Mouse (Mus musculus) 416B (cell line): ENCODE results near the gene Cntnap4.
"Not testable (repeated sequence)": the region's sequence is repeated elsewhere in the genome, so short reads cannot be mapped to it uniquely, and the experiment has no call there.

Experiments used
- DNase-seq: peaks from one replicate; pipeline ENCODE4 v3.0.0; 2011; ENCODE audit warnings: low read depth

The Cntnap4 gene

GRCm38 (mm10) chr8:112730583-112731432 lies 161.0 kb downstream of the Cntnap4 start:
- DNase-seq: no peak

GRCm38 (mm10) chr8:112735575-112735974 lies 165.7 kb downstream of the Cntnap4 start:
- DNase-seq: peak; percentile 15

GRCm38 (mm10) chr8:112743331-112743730 lies 173.5 kb downstream of the Cntnap4 start:
- no peak for DNase-seq

GRCm38 (mm10) chr8:112747296-112747695 lies 177.5 kb downstream of the Cntnap4 start:
- DNase-seq: no peak

GRCm38 (mm10) chr8:112755171-112755570 lies 185.3 kb downstream of the Cntnap4 start:
- no peak for DNase-seq

GRCm38 (mm10) chr8:112803058-112803457 lies 233.2 kb downstream of the Cntnap4 start:
- DNase-seq: no peak

- no peak for DNase-seq
Observed at GRCm38 (mm10) chr8:112809382-112809781, 239.5 kb downstream of the Cntnap4 start.

- no peak for DNase-seq
Observed at GRCm38 (mm10) chr8:112841057-112841456, 271.2 kb downstream of the Cntnap4 start.

- not testable (repeated sequence) for DNase-seq
Observed at GRCm38 (mm10) chr8:112849541-112849940, 279.7 kb downstream of the Cntnap4 start.

GRCm38 (mm10) chr8:112906458-112907112 lies 336.7 kb downstream of the Cntnap4 start:
- DNase-seq: no peak

- peak; percentile 3 for DNase-seq
Observed at GRCm38 (mm10) chr8:112909527-112909926, 339.7 kb downstream of the Cntnap4 start.

GRCm38 (mm10) chr8:112911422-112911821 lies 341.6 kb downstream of the Cntnap4 start:
- DNase-seq: no peak

GRCm38 (mm10) chr8:112922151-112922550 lies 352.3 kb downstream of the Cntnap4 start:
- no peak for DNase-seq

GRCm38 (mm10) chr8:112922789-112923188 lies 352.9 kb downstream of the Cntnap4 start:
- DNase-seq: no peak
